Mouse (Mus musculus) stomach, adult 2 months (tissue): ENCODE results near the gene Arfgef3. TPM values are rescaled to one million over a fixed set of nuclear protein-coding genes. Genes with fewer than 3 reads are reported as not detected.

Experiments used
- polyA plus RNA-seq: library from polyadenylated mRNA; depleted of rRNA; stranded (reverse); fragments of >200 nt; gene quantifications from 2 replicates; pipeline ENCODE4 v1.2.3, GENCODE M21; 2012; rRNA removed

Gene Arfgef3
- 1.9 and 3.2 TPM in 2 replicates for polyA plus RNA-seq

GRCm38 (mm10) chr10:18743286-18744142 lies at the start of gene Arfgef3:
Gene Arfgef3 (minus strand): TSS chr10:18743949.

GRCm38 (mm10) chr10:18786693-18787092 lies 42.9 kb upstream of the Arfgef3 start, which contains the start of gene Gm4922:
Gene Gm4922 (minus strand): TSS chr10:18786793.

GRCm38 (mm10) chr10:18545813-18546235 lies 197.9 kb downstream of the Arfgef3 start, which contains the start of gene Hebp2:
Gene Hebp2 (minus strand): TSS chr10:18546076.

Other genes with a start within 250 kb of the Arfgef3 start
- gene Hebp2, start 197.9 kb downstream of the Arfgef3 start, polyA plus RNA-seq, result 5.0 and 6.8 TPM in 2 replicates
- not detected in 2 replicates for gene Gm4922, start 42.8 kb upstream of the Arfgef3 start, polyA plus RNA-seq
- gene Perp, start 101.1 kb upstream of the Arfgef3 start, polyA plus RNA-seq, result 444 and 769 TPM in 2 replicates